Mouse (Mus musculus) adrenal gland (tissue): ENCODE results near the gene Kcnc1.

Source experiments
- intact Hi-C: fragments of 180-260 bp; cut with DNase I; formaldehyde crosslinking; loops from one replicate; pipeline ENCODE4 v1.15.1; 2025

Kcnc1 gene

DNA sequence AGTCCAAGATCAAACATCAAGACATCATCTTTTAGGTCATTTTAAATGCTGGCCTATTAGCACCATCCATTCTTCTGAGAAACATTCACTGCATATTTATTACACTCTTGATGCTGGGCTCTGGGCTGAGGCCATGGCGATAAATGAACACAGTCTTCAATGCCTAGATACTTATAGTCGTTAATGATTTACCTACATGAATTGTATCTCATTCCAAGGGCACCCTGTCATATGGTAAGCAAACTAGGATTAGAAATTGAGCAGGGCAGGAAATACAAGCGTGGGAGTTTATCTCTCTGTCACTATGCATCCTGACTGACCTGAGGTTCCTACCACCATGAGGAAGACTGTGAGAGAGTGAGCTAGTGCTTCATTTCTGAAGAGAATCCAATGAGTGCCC is 73.2 kb downstream of the Kcnc1 start:
- intact Hi-C loops = no loop called here

DNA sequence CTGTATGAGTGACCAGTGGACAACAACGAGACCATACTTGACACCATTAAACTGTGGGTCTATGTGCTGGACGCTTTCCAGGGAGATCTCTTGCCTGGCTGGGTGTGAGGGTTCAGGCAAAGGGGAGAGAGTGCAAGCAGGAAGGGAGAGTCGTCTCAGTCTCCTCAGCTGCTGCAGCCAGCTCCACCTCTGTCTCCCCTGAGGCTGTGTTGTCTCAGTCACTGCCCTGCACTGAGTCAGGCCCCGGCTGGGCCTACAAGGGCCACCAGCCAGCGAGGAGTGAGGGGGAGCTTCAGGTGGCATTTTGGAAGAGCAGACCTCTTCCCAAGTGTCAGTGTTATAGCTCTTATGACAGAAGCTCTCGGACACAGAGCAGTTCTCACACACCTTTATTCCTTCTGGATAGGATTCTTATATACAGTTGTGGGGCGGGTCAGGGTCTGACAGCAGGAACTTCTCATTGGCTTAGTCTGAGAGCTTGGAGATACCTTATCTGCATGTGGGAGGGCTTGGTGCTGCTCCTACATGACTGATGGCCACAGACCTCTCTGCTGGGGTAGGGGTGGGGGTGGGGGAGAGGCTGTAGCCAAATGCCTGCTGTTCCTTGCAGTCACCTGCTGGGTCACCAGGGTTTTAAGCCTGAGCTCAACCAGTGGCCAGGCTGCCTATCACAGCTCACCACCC is 74.9 kb downstream of the Kcnc1 start:
- intact Hi-C loops = no loop called here

DNA sequence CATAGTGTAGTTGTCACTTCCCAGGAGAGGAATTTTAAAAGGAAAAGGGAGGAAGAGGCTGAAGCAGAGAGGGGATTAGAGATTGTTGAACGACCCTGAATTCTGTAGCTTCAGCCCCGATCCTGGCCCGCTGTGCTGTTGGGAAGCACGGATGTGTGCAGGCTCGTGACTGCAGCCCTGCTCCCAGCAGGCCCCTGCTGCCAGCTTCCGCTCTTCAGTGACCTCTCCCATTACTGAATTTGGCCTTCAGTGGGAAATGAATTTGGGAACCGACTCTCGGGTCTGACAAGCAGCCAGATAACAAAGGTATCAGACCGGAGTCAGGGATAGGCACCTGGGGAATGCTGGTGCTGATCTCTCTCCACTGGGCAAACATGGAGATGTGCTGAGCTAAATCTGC is 76.8 kb downstream of the Kcnc1 start:
- intact Hi-C loops = no loop called here

DNA sequence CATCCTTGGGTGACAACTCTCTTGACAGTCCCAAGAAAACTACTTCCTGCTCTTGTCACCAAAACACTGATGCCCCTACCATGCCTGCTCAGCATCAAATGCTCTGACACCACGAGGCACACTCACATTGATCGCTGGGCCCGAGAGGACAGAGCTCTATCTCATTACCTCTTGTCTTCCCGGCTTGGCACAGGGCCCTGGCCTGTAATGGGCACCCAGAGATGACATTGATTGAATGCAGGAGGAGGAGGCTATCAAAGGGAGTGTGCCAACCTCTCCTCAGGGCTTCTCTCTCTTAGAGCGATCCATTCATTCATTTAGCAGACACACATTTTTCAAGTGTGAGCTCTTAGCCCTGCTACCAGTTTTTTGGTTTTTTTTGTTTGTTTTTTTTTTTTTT is 79.2 kb downstream of the Kcnc1 start:
- intact Hi-C loops = no loop called here

DNA sequence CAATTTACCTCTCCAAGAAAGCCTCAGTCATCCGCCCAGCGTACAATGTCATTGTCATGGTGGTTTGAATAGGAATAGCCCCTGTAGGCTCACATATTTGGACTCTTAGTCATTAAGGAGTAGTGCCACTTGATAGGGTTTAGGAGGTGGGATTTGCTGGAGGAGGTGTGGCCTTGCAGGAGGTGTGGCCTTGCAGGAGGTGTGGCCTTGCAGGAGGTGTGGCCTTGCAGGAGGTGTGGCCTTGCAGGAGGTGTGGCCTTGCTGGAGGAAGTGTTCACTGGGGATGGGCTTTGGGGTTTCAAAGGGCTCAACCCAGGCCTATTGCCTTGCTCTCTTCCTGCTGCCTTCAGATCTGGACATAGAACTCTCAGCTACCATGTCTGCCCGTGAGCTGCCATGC is 81.2 kb downstream of the Kcnc1 start:
- intact Hi-C loops = no loop called here

DNA sequence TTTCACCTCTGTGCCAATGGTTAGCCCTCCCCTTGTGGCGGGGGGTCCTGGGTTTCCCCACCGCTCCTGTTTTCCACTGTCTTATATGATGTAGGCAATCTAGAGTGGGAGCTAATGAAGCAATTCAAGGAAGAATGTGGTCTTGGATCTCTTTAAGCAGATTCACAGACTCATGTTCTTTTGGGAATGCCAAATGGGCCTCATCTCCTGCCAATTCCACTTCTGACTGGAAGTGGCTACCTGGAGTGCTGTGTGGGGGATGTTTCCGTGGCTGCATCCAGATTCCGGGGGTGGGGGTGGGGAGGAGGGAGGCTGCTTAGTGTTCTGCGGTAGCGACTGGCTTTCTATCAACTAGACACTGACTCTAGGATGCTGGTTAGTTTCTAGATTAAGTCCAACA is 83.5 kb downstream of the Kcnc1 start:
- intact Hi-C loops = no loop called here

DNA sequence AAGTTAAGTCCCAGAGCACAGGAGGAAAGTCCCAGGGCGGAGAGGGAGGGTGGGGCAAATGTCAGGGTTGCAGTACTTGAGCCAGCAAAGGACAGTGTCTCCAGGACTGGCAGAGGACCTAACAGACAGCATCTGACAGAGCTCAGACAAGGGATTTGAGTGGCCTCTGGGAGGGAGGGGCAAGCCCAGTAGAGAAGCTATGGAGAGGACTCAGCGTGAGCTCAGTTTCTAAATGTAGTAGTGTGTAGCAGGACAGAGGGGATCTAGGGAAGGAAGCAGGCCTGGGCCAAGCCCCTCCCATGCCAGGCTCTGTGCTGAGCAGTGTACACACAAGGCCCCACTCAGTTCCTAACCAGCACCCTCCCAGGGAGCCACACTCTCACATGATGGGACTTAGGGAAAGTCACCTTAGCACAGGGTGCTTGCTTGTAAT is 85.8 kb downstream of the Kcnc1 start:
- intact Hi-C loops = no loop called here

DNA sequence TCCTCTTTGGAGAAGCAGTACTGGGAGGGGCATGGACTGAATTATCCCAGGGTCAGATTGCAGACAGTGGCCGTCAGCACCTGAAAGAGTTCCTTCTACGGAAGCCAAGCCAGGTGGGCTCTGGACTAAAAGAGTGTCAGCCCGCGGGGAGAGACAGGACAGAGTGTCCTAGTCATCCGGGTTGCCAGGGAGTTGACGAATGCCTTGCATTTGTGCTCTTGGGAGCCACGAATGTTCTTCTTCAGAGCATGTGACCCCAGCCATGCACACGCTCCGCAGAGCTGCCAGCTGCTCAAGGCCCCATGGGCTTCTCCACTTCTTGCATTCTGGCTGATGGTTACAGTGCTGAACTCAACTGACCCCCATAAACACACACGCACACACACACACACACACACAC is 86.8 kb downstream of the Kcnc1 start:
- intact Hi-C loops = no loop called here

DNA sequence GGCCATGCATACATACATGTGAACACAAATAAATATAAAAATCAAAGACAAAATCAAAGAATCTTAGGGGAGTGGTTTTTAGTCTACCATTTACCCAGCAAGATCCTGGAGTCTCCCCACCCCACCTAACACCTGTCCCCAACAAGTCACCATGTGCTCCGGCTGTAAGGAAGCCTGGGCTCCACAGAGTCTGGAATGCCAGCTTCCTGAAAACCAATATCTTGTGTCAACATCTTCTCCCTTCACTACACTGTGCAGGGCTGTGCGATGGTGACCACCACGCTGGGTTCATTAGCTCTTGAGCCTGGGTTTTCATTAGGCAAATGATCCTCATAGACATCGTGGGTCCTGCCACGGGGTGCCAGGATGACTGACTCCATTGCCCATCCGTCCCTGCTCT is 87.9 kb downstream of the Kcnc1 start:
- intact Hi-C loops = no loop called here

DNA sequence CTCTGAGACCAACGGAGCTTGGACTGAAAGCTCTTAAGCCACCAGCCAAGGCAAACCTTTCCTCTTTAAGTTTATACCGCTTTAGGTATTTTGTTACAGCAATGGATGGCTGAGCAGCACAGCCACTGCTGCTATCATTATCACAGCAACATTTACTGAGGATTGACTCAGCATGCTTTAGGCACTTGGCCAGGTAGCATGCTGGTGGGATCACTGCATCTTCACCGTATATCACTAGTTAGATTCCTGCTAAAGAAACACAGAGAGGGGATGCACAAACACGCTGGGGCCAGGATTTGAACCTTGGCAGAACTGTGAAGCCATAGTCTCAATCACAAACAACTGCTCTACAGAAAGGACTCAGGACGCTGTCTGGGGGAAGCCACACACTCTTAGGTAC is 90.5 kb downstream of the Kcnc1 start:
- intact Hi-C loops = no loop called here

DNA sequence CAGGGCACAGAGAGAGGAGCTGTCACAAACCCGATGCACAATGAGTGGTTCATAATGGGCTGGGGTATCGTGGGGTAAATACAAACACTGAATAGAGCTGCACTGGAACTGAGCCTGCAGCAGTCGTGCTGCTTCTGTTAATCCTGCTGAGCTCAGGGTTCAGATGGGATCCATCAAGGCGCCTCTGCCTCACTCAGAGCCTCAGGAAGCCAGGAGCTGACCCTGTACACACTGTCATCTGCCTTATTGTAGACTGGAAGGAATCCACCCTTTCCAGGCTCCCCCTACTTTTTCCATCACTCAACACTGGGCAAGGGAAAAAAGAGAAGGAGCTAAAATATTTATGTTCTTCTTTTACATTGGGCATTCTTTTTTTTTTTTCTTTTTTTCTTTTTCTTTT is 91.1 kb downstream of the Kcnc1 start:
- intact Hi-C loops = no loop called here
